In genomic region chr17:8164701-8165607, GRCm38 (mm10) we compare ENCODE assay signal across 8 mouse cellular contexts. TPM values are rescaled to one million over a fixed set of nuclear protein-coding genes. Genes with fewer than 3 reads are reported as not detected.
DNase-seq lines count a peak whose midpoint lies in the region; ATAC-seq and TF ChIP-seq lines count a peak whose summit lies in the region.
"Not testable (repeated sequence)": the region's sequence is repeated elsewhere in the genome, so short reads cannot be mapped to it uniquely, and the experiment has no call there.

TSS of gene Fgfr1op (plus strand) at chr17:8165501.

- under 1% methylated on average over 13 of the region's 55 CpGs for WGBS in hindbrain, embryonic 14.5 days
- under 1% methylated on average over 16 of the region's 55 CpGs for WGBS in lung, embryonic 14.5 days
- WGBS in neural tube, embryonic 13.5 days = 1% methylated on average over 18 of the region's 55 CpGs

- DNase-seq in T-cell, adult 2 months (ENCODE audit: low spot score) = peak; percentile 70
- DNase-seq in embryo, embryonic 10.5 days (ENCODE audit: low spot score) = peak; percentile 19
- DNase-seq in gastrocnemius, postnatal 10 days; hindbrain, embryonic 14.5 days (ENCODE audit: low spot score); lung, embryonic 14.5 days: not testable (repeated sequence)
- peak; percentile 72 to 91 for DNase-seq in layer of hippocampus, postnatal 14 days (ENCODE audit: low spot score in 2 of 2)
- peak; percentile 84 for DNase-seq in thymus, postnatal 25 days

- H3K9me3 ChIP-seq in hindbrain, embryonic 14.5 days (ENCODE audit: control insufficient read depth, low read length); lung, embryonic 14.5 days (ENCODE audit: low read depth, low read length); neural tube, embryonic 13.5 days: not testable (repeated sequence)

- H3K27ac ChIP-seq in hindbrain, embryonic 14.5 days = 0 out of 2 replicates have a peak within 1 kb of the TSS, but pooled peaks have one; percentile 51
- H3K27ac ChIP-seq in lung, embryonic 14.5 days (ENCODE audit: low read depth) = not testable (repeated sequence)
- 0 out of 2 replicates have a peak within 1 kb of the TSS, but pooled peaks have one; percentile 56 for H3K27ac ChIP-seq in neural tube, embryonic 13.5 days (replicated peaks)

- H3K9ac ChIP-seq in hindbrain, embryonic 14.5 days = peak within 1 kb of the TSS; percentile 61; the same call in 1 of the 2 replicates
- H3K9ac ChIP-seq in lung, embryonic 14.5 days = peak within 1 kb of the TSS; percentile 49
- peak within 1 kb of the TSS; percentile 65 for H3K9ac ChIP-seq in neural tube, embryonic 13.5 days

- H3K4me2 ChIP-seq in hindbrain, embryonic 14.5 days (replicated peaks) = peak within 1 kb of the TSS; percentile 49
- H3K4me2 ChIP-seq in lung, embryonic 14.5 days = peak within 1 kb of the TSS; percentile 43
- peak within 1 kb of the TSS; percentile 55 for H3K4me2 ChIP-seq in neural tube, embryonic 13.5 days

- peaks cover 14% of the 10 kb centered on the region for H3K36me3 ChIP-seq in hindbrain, embryonic 14.5 days (replicated peaks; ENCODE audit: control insufficient read depth, insufficient read depth)
- peaks cover 11% of the 10 kb centered on the region for H3K36me3 ChIP-seq in lung, embryonic 14.5 days (ENCODE audit: insufficient read depth)
- H3K36me3 ChIP-seq in neural tube, embryonic 13.5 days = not testable (repeated sequence)

- H3K4me1 ChIP-seq in hindbrain, embryonic 14.5 days (replicated peaks; ENCODE audit: control insufficient read depth, insufficient read depth, low read length); lung, embryonic 14.5 days (ENCODE audit: insufficient read depth); neural tube, embryonic 13.5 days (replicated peaks): not testable (repeated sequence)

- not testable (repeated sequence) for H3K27me3 ChIP-seq in hindbrain, embryonic 14.5 days (ENCODE audit: control insufficient read depth, insufficient read depth, low read length); lung, embryonic 14.5 days (ENCODE audit: insufficient read depth, low read length); neural tube, embryonic 13.5 days

- H3K4me3 ChIP-seq in hindbrain, embryonic 14.5 days (replicated peaks; ENCODE audit: low read length) = peak within 1 kb of the TSS; percentile 44
- peak within 1 kb of the TSS; percentile 47 for H3K4me3 ChIP-seq in lung, embryonic 14.5 days (ENCODE audit: low read depth, low read length)
- peak within 1 kb of the TSS; percentile 50 for H3K4me3 ChIP-seq in neural tube, embryonic 13.5 days

- ATAC-seq in hindbrain, embryonic 14.5 days (ENCODE audit: low FRiP score) = peak; percentile 98
- peak; percentile 97 for ATAC-seq in lung, embryonic 14.5 days (ENCODE audit: insufficient read depth)
- ATAC-seq in neural tube, embryonic 13.5 days (ENCODE audit: low read depth) = peak; percentile 97

- not testable (repeated sequence) for TF ChIP-seq CTCF in lung, embryonic 14.5 days (IDR thresholded peaks at IDR 0.05; ENCODE audit: low read depth)

RNA-seq across cellular contexts. Expression of gene Fgfr1op, which starts in this region (rescaled TPM):
- total RNA-seq in gastrocnemius, postnatal 10 days (2021) = 10 to 100 TPM; 13.3 to 15.3 TPM
- polyA plus RNA-seq in hindbrain, embryonic 14.5 days (2014; fragmentation: Nextera tagmentation; extraction: Ambion mirVana) = 32.2 and 39.6 TPM in 2 replicates
- total RNA-seq in layer of hippocampus, postnatal 14 days (2021) = 10 to 100 TPM; 16.0 to 16.3 TPM
- 39.4 and 40.7 TPM in 2 replicates for polyA plus RNA-seq in lung, embryonic 14.5 days (2014; fragmentation: Nextera tagmentation; extraction: Ambion mirVana)
- polyA plus RNA-seq in neural tube, embryonic 13.5 days (2015; fragmentation: Nextera tagmentation; extraction: Ambion mirVana) = 28.4 and 30.4 TPM in 2 replicates
